Mouse (Mus musculus) monocyte, adult 5-6 weeks (primary cell): Measurements from ENCODE around the gene Fignl2. TPM values are rescaled to one million over a fixed set of nuclear protein-coding genes. Genes with fewer than 3 reads are reported as not detected.
A peak's percentile ranks its signal among the peaks of the same experiment; 100 is the strongest.
"Not testable (repeated sequence)": the region's sequence is repeated elsewhere in the genome, so short reads cannot be mapped to it uniquely, and the experiment has no call there.

Experiments
- ATAC-seq: fragments of 153-309, 156-312 bp; replicated peaks from 2 replicates; pipeline ENCODE4 v1.8.0; 2017; ENCODE audit warnings: mild to moderate bottlenecking; ENCODE audit not compliant: low TSS enrichment, insufficient number of reproducible peaks, severe bottlenecking, poor library complexity, low FRiP score
- total RNA-seq: library from RNA; stranded (forward); fragments of 200-1000, 200-491, 200-594 nt; gene quantifications from 3 replicates; pipeline ENCODE4 v1.2.3, GENCODE M21; 2017

Gene Fignl2
- total RNA-seq: 0.57 TPM in 1 of 3 replicates, not detected in the others

DNA sequence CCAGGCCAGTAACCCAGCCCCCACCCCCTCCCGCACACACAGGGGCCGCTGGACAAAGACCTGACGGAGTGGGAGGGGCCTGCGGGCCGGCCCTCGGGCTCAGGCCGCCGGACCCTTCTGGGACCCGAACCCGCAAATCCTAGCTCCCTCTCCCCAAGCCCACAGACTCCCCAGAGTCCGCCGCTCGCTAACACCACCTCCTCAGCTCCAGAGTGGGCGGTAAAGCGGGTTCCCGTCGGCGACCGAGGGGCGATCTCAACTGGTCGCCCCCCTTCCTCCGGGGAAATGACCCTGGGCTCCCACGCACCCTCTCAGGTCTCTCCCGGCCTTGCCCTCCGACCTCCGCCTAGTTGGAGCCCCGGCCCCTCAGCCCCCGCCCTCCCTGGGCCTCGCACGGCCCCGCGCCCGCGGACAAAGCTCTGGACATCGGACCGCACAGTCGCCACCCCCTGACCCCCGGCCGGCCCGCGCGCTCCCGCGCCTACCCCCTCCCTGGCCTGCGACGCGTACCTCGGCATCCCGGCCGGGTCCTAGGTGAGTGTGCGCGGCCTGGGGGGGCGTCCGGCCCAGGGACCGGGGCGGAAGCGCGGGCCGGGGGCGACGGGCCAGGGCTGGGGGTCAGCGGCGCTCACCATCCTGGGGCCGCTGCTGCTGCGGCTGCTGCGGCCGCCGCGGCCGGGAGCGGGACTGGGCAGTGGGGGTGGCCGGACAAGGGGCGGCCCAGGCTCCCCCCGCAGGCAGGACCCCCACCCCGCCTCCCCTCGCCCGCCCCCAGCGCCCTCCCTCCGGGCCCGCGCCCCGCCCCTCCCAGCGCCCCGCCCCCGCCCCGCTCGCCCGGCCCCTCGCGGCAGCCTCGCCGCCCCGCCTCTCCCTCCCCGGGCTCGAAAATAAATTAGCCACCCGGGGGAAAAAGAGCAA, at the start of gene Fignl2:
Gene Fignl2, minus strand, starts transcription at position 755 of the 918 bp plus-strand sequence.
- ATAC-seq: no peak

DNA sequence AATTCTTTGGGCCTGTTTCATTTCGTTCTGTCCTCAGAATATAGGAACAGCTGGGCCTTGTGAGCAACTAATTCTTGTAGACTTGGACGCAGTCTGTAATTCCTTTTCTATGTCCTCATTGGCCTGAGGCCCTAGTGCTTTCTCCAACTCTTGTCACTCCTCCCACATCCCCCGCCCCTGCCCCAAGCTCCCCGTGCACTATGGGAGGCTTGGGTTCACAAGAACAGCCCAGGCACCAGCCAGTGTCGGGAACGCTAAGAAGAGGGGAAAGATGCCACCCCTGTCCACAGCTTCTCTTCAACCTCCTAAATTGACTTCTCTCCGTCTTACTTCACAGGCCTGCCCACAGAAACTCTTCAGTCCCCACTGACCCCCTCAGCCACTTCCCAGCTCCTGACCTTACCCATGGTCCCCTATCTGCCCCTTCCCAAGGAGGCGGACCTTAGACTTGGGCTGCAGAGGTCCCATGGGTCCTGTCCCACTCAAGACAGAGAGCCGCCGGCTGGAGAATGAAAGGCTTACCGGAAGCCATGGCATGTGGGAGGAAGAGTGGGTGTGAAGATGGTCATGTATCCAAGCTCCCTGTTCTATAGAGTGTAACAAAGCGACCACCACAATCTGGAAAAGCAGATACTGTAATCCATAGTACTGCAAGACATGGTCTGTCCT, 48.6 kb upstream of the Fignl2 start:
- ATAC-seq: no peak

DNA sequence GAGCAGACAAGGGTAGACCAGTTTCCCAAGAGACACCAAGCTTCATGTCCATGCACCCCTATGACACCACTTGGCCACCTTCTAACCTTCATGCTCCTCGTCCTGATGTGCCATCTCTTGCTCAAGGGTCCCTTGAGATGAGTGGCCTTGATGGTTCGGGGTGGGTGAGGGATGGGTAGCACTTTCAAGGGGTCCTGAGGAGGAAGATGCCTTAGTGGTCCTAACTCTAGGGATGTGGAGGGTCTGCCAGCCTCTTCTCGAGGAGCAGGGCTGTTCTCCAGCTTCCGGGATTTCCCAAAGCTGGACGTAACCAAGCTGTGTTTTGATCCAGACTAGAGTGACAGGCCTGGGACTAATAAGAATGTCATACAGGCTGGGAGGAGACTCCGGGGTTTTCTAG, 47.2 kb upstream of the Fignl2 start:
- ATAC-seq: no peak

DNA sequence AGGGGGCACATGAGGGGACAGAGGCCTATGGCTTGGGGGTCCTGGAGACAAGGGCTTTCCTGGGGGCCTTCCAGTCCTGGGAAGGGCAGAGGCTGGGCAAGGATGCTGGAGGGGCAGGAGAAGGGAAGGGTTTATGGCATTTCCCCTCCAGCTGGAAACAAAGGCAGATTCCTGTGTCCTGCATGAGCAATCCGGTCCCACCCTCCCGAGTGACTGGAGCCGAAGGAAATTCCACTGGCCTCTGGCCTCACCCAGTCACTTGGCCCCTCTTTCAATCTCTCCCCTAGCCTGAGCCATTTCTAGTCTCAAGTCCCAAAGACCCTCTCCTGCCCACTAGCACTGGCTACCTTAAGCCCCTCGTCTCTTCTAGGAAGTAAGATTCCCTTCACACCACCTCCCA, 44.8 kb upstream of the Fignl2 start:
- no peak for ATAC-seq

DNA sequence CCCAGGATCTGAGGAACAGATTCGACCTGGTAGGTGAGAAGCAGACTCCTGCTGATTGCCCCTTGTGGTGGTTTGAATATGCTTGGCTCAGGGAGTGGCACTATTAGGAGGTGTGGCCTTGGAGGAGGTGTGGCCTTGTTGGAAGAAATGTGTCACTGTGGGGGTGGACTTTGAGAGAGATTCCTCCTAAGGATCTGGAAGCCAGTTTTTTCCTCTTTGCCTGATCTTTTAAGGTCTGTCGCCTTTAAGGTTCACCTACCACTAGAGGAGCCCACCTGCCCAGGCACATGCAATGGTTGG, 43.9 kb upstream of the Fignl2 start:
- ATAC-seq: no peak

DNA sequence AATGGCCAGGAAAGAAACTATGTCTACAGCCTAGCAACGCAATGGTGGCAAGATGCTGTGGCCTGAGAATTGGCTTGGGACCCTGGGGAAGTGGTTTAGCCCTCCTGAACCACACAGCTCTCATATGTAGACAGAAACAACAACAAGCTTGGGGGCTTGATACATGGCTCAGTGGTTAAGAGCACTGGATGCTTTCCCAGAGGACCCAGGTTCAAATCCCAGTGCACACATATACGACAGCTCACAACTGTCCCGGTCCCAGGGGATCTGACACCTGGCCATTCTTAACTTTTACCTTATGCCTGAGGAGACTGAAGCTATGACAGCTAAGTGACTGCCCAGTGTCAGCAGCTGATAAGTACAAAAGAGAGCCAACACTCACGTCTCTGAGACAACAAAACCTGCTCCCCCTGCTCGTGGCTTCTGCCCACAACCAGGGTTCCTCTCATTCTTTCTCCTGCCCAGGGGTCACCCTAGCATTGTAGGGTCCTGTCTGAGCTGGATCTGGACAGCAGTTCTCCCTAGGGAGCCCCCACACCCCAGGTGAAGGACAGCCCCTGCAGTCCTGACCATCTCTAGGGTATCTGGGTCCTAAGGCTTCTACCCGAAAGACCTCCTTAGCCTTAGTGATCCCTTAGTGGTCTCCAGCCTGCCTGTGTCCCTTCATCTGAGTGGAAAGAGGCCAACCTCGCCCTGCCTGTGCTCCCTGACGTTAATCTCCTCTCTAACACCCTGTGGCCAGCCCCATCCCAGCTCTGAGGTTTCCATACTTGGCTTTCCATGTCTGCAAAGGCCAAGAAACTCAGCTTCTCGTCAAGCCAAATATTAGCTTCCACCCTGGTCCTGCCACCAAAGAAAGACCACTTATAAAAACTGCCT, 43.3 kb upstream of the Fignl2 start:
- ATAC-seq: no peak

DNA sequence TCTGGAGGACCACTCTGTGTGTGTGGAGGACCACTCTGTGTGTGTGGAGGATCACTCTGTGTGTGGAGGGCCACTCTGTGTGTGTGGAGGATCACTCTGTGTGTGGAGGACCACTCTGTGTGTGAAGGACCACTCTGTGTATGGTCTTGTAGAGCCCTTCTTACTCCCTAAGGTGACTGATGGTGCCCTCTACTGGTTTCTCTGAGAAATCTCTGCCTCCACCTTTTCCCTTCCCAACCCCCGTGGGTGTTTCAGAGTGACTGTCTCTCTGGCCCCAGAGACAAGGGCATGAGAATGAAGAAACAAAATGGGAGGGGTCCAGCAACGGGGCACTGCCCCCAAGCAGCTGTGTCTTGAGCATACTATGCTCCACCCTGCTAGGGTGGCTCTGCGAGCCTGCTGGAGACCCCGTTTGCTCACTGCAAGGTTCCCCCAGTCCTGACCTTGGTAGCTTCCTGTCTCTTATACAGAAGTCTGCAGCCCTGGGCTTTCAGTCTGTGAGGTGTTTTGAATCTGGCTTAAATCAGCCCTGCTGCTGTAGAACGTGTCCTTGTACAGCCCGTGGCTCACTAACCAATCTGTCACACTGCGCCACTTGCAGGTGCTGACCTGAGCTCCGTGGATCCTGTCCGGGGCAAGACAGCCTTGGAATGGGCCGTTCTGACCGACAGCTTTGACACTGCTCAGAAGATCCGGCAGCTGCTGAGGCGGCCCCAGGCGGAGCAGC, 40.2 kb upstream of the Fignl2 start:
- no peak for ATAC-seq

DNA sequence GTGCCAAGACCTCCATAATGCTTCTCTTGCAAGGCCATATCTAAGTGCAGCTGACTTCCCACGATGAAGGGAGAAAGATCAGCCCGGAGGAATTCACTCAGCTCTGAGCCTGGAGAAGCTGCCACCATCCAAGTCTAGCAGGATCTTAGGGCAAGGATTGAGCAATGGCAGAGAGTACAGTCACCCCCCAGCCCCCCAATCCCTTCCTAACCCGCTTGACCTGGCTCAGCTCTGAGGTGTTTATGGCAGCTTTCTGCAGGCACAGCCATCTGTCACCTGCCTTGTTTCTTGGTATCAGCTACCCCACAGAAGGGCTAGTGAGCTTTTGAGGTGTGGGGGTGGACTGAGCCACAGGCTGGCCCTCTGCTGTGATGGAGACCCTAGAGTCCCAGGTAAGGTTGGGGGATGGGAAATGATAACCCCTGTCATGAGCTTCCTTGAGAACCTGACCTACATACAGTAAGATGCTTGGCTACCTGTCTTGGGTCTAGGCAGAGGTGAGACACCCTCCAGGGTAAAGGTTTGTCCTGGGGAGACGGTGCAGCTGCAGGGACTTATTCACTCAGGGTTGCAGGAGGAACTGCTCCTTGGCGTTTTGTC, 37.2 kb upstream of the Fignl2 start, which contains the start of gene Ankrd33:
Gene Ankrd33, plus strand, starts transcription at position 245 of the 600 bp plus-strand sequence.
- ATAC-seq: no peak

DNA sequence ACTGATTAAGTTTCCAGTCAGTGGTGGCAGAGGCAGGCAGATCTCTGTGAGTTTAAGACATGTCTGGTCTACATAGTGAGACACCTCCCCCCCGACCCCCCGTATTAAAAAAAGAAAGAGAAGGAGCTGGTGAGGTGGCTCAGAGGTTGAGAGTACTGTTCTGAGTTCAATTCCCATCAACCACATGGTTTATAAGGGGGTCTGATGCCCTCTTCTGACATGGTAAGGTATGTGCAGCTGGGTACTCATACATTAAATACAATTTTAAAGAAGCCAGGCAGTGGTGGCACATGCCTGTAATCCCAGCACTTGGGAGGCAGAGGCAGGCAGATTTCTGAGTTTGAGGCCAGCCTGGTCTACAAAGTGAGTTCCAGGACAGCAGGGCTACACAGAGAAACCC, 35.4 kb upstream of the Fignl2 start:
- not testable (repeated sequence) for ATAC-seq

DNA sequence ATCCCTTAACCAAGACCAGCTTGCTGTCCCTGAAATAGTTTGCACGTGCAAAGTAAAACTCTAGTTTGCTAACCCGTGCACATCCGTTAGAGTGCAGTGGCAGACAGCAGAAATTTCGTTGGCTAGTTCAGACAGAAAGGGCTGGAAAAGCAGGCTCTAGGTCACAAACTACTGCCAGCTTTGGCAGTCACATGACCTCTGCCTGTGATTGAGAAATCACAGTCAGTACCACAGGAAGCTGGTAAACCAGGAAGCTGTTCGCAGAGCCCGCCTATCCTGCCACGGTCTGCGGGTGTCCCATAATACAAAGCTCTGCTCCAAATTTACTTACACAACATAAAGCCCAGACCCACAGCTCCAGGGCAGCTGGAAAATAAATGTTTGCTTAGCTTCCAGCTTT, 34.8 kb upstream of the Fignl2 start:
- ATAC-seq: peak; percentile 90

DNA sequence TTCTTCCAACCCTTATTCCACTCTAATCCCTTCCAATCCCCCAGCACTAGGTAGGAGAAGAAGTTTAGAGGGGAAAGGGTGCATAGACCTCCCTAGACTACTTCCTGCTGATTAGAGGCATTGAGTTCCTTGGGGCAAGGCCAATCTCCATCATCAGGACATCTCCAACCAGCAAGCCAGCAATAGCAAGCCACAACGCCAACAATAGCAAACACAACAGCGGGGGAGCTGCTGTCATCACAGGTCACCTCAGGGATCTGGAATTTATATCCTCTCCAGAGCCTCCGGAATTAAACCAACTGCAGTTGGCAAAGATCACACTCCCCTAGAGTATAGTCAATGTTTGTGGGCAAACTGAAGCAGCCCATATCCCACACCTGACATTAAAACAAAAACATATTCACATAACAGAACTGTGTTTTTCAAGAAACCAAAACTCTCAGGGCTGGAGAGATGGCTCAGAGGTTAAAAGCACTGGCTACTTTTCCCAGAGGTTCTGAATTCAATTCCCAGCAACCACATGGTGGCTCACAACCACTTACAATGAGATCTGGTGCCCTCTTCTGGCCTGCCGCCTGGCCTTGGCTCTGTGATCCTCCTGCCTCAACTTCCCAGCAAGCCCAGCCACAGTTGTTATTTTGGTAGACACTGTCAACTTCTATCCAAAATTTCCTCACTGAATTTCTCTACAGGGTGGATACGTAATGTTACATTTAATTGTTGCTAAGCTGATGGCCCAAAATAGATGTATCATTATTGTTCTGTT, 29.7 kb upstream of the Fignl2 start:
- ATAC-seq: no peak

DNA sequence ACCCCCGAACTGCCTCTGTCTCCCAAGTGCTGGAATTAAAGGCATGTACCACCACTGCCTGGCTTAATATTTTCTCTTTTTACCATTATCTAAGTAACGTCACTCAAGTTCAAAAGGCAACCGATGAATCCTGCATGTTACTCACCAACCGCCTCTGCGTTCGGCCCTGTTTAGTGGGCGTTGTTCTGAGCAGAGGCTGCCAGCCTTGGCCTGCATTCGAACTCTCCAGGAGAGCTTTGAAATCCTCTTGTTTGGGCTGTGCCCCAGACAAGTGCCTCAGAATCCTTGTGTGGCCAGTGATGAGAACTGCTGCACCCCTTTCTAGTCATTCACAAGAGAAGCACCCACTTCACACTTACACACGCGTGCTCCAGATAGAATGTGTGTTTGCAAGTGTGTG, 27.6 kb upstream of the Fignl2 start:
- no peak for ATAC-seq

DNA sequence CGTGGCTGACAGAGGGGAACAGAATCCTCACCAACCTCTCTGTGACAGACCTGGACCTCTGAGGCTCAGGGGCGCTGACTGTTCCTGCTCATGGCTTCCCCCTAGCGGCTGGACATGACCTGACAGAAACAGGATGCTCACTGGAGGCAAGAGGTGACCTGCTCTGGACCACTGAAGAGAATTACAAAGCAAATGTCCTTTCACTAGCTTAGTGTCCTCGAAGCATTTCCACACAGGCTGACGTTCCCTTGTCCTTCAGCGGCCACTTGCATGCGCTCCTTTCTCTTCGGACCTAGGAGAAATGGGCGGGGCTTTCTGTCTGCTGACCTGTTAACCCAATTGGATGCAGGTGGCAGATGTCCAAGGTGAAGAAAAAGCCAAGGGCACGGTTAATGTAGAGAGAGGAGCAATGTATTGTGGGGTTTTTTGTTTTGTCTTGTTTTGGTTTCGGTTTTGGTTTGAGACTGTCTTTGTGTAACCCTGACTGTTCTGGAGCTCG, 27.2 kb upstream of the Fignl2 start:
- peak; percentile 86 for ATAC-seq

DNA sequence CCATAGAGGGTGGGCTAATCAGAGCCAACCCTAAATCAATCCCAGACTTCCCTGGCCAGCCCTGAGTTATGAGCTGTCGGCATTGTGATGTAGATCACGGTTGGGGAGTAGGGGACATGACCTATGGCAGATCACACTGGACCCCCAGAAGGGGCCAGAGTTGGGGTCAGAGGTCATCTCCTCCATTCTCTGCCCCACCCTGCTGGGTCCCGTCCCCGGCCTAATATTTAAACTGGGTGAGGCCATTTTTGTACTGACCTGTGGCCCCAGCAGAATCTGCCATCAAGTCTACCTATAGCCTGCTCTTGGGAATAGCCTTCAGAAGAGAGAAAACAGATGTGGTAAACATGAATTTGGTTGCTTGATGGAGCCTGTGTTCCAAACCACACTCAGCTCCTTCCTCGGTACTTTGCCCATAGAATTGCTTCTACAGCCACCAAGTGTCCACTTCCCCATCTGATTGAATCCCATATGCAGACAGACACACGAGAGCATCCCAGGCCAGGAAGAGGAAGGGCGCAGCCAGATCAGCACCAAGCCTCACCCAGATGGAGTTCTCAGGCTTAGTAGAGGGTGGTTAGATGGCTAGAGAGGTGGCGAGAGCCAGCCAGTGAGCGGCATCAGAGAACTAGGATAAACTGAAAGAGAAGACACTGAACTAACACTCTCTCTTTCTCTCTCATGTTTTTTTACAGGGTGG, 25.4 kb upstream of the Fignl2 start:
- no peak for ATAC-seq

DNA sequence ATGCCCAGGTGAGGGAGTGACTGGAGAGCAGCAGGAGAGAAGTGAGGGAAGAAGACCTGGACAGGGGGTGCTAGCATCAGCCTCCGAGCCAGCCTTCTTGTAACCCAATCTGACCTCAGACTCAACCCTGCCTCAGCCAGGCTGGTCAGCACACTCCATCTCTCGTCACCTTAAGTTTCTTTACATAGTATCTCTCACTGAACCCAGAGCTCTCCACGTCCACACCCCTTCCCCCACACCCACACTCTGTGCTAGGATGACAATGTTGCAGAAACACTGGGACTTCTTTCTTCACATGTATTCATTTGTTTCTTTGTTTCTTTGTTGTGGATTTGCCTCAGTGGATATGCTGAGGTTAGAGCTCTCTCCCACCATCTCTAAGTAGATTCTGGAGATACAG, 22.6 kb upstream of the Fignl2 start:
- no peak for ATAC-seq

DNA sequence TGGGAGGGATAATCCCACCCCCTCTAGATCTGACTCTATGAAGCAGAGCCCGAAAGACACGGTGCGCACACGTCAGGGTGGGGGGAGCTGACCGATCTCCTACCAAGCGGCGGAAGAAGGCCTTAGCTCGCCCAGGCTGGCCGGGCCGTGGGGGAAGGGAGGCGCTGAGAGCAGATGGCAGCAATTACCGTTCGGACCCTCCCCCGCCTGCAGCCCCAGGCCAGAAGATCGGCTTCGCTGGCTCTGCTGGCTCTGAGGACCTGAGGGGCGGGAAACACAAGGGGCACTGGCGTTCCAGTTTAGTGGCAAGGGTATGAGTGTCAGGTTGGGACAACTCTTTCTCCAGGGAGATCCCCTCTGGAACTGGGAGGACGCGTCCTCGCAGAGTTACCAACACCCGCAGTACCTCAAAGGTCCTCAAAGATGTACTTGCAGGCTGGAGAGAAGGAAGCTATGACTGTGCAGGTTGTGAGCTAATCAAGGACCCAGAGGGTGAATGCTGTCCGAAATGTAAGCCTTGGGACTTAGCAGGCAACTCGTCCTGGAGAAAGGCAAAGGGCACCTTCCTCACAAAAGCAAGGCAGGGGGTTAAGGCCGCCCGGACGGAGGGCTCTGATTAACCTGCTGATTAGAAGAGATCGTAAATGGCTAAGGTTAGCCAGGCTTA, 19.8 kb upstream of the Fignl2 start:
- no peak for ATAC-seq
